Mouse (Mus musculus): ENCODE measurements at regions not wholly inside any gene's neighbourhood (a gene's known extent, or its start where the extent isn't known, plus 50 kb on each side); places are given as distances from the start of the nearest gene placed in this dataset.

DNA sequence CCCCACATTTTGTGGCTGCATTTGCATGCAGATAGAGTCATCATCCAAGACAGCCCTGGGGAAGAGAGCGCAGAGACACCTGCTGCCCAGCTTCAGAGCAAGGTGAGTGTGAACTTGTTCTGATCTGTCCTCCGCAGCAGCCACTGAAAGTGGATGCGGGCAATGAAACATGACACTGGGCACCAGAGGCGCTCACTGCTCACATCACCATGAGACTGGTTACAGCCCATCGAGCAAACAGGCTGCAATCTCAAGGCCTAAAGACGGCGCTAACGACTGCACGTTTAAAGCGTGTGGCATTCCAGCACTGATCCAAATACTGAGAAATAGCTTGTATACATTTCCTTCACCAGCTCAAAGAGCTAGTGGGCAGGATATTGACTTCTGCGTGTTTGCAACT, 65.8 kb downstream of the Barhl2 start:
- no peak for DNase-seq

DNA sequence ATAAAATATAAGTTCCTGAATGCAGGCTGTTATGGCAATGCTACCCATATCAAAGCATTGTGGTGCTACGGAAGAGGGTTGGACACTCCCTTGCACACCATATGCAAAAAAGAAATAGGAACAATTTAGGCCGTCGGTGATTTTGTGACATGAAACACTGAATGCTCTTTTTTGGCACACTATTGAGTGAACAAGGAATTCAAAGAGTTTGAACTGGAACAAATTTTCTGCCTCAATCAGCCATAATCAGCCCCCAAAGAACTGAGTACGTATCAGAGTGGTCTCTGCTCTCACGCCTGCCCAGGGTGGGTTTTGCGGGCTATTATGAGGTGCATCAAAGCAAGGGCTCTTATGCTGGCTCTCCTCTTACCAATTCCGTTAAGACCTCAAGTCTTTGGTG, 71.3 kb downstream of the Barhl2 start:
- no peak for DNase-seq

DNA sequence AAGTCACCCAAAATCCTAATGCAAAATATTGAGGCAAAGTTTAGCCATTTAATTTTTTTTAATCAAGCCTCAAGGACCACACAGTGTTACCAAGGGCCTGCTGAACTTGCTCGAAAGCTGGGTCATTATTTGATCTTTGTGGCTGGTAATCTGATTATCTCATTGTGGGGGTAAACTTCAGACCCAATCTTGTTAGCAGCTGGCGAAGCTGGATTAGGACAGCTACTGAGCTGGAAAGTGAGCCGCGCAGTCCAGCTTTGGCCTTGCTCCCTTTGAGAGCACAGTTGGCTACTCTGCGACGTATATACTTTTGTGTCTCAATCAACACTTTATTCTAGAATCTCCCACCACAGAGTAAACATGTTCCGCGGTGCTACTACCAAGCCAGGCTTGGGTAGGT, 72.1 kb downstream of the Barhl2 start:
- DNase-seq = no peak

DNA sequence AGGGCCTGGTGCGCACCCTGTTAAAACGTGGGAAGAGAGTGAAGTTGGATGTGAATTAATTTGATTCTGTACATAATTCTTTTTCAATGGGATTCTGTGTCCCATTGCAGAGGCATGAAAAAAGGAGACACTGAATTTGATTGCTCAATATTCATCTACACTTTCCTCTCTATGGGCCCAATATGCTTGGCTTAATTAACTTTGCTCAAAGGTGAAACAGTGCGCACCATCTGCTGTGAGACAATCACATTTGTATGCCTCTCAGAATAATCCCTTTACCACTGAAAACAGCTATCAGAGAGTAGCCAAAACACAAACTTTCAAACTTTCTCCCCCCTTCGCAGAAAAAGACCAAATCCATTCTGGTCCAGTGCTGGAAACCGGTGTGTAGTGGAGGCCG, 72.7 kb downstream of the Barhl2 start:
- no peak for DNase-seq

DNA sequence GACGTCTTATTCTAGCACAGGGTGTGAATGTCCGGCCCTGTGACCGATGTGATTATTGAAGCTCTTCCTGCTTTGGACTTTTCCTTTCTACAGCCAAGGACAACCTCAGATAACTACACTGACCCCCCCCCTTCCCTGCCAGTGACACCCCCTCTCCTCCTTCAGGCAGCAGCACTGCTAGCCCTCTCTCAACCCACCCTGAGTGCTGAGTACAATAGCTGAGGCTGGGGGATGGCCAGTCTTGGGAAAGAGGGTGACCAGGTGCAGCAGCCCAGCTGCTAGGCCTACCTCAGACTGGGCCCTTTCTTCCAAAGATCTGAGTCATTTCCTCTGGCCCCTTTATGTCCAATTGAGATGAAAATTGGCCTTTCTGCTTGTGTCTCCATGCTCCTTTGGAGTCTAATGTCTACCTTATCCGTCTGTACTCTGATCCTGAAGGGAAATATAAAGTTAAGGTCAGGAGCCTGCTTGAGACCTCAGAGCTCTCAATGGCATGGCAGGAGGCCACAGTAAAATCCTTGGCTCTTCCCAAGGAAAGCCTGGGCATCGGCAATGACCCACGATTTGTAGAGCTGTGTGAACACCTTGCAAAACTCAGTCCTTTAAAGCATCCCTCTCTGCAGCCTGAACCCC, 73.7 kb downstream of the Barhl2 start:
- no peak for DNase-seq

DNA sequence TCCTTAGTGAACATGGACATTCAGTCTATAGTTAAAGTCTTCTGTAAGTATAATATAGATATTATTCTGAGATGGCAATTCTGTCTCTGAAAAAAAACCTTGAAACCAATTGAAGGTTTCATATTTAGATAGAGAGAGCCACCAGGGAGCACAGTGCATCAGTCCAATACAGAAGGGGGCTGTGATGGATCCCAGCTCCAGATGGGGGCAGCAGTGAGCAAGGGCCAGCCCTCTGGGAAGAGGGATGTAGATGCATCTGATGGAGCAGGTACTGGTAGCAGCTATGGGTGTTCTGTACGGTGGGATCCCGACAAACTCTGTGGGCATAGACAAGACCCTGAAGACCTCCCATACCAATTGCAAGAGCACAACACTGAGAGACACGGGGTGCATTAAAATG, 76.0 kb downstream of the Barhl2 start:
- DNase-seq = peak; percentile 62

DNA sequence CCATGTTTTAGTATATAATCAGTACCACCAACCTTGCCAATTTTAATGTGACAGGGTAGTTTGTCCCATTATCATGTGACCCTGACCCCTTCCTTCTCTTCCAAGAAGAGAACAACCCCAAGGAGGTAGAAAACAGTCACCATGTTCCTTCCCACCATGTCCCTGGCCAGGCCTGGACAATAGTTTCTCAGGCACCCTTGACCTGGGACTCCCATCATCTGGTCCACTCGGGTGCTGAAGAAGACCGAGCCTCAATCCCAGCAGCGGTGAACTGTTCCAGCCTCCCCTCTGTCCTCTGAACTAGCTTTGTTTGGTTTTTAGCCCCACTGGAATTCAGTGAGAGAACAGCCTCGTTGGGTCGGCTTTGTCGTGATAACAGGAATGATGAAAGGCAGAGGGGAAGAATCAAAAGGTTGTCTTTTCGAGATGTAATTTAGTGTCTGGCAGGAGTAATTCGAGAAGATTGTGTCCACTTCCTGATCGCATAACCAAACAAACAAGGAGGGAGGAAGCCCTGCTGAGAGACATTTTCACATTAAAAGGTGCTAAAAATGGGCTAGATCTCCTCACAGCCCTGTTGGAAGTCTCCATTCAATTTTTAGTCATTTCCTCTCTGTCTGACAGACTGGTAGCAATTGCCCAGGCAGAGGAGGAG, 77.2 kb downstream of the Barhl2 start:
- DNase-seq = no peak

DNA sequence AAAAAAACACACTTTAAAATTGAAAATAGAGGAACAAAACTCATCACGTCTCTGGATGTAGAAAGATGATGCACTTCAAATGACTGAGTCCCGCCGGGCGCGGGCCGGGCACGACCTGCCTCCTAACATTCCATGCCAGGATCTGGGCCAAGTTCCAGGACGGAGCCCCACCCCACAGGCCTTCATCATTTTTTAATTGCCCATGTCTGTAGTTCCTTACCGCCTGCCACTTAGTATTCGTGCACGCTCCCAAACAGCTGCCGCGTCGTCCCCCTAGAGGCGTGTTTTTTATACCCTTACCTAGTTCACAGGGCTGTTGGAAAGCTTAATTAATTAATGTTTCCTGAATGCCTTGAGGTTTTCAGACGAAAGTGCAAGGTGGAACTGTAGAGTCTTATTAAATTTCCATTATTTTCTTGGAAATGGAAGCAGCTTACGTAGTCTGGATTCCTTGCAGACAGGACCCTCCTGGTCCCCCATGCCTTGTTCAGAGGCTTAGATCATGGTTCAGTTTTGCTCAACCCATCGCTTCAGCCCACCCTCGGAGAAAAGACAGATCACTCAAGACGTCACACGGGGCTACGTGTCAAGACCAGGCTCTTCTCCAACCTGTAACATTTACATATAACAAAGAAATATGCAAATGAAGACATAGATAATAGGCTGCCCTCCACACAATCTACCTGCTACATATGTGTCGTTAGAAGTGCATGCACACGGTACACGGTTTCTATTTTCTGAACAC, 81.0 kb downstream of the Barhl2 start:
- DNase-seq = no peak

DNA sequence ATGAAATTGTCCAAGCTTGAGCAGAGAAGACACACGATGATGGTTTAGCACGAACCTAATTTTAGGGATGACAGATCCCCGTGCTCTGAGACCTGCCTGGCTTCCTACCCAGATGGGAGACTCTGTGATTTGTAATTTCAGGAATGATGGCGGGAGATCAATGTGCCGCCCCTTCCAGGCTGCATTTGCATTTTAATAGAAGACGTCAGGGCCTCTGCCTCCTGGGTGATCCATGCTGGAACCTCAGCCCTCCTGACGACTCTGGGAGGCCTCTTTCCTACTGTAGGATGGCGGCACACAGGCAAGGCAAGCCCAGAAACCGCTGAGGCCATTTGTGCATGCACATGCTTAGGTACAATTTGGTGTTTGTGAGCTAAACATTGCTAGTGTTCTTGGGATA, 90.1 kb downstream of the Barhl2 start:
- no peak for DNase-seq

DNA sequence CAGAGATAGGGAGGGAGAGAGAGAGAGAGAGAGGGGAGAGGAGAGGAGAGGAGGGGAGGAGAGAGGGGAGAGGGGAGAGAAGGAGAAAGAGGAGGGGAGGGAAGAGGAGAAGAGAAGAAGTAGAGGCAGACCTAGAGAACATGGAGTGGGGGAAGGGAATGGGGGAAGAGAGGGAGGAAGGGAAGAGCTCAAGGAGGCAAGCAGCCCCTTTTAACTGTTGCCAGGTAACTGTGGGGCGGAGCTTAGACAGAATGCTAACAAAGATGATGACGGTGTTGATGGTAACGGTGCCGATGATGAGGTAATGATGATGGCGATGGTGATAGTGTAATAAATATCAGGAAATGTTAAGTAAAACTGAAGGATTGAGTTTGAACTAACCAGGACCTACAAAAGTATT, 90.7 kb downstream of the Barhl2 start:
- no peak for DNase-seq

DNA sequence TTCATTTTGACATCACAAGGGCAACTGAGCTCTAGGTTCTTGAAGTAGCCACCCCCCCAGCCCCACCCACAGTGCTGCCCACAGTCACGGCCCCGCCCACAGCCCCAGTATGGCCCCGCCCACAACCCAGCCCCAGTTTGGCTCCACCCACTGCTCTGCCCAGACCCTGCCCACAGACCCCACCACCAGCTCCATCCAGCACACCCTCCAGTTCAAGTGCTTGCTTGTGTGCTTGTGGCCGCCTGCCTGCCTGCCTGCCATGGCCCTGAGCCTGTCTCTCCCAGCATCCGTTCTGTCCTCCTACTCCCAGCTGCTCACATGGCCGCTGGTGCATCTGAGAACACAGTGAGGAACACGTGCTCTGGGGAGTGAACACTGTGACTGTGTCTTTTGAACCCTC, 92.0 kb downstream of the Barhl2 start:
- DNase-seq = no peak

DNA sequence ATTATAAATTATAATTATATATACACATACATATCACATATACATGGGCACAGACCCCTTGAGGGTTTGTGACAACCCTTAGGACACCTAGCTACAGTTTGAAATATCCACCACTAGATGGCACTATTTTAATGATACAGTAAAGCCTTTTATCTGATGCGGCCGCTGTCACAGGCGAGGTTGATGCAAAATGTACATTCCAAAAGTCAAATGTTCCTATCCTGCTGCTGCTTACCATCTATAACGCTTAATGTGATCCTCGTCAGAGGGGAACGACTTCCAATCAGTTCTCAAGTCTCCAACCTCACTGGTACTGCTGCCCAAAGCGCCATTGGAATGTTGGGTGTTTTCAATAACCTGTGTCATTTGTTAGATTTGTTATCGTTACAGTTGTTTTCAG, 92.9 kb downstream of the Barhl2 start:
- peak; percentile 43 for DNase-seq

DNA sequence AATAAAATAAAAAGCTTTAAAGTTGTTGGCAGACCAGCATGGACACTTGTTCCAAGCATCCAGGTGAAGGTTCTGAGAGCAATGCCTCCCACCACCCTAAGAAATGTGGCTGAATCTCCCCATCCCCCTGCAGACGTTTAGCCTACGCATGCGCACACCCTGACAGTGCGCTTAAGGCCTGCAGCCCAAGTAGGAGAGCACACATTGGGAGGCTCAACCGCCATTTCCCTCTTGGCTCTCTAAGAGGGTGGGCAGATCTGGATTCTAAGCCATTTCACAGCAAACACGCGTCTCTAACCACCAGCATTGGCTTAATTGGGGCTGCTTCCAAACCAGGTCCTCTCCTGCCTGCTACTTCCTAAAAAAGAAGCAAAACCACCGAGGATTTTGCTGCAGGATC, 106.6 kb downstream of the Barhl2 start:
- no peak for DNase-seq

DNA sequence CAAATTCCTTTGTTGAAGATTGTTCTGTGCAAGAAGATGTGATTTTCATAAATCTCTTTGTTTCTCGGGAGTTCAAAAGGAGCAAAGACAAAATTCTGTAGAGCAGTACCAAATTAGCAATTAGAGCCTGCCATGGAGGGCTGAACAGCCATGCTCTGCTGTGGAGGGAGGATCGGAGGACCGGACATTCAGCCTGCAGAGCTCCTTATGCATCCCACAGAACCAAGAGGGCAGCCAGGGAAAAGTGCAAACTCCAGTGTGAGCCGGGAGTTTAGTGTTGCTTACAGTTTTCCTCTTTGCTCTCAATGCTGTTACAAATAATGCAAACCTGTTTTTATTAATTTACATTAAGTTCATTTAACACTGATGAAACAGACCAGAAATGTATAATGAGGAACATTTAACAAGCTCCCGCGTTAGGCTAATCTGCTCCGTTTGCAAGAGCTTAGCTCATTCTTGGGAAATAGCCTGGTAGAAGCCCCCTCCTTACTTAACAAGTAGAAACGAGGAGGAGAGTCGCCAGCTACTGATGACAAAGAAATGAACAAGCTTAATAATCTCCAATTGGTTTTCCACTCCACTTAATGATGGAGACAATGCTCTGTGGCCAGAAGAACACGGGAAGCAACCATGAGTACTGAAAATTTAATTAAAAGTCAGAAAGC, 108.0 kb downstream of the Barhl2 start:
- DNase-seq = no peak

DNA sequence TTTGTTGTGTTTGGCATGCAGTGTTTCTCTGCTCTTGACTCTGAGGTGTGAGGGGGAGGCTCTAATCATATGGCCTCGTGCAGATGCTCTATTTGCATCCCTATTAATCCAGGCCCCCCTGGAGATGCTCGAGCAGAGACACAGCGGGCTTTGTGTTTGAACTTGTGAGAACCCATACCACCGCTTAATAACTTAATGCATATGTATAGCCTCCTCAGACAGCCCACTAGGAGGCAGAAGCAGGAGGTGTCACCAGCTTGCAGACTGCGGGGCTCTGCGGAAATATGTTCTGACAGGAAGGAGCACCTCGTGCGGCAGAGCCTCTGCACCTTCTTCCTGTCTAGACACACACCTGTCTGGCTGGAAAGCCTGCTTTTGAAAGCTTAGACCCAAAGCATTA, 113.7 kb downstream of the Barhl2 start:
- DNase-seq = no peak

DNA sequence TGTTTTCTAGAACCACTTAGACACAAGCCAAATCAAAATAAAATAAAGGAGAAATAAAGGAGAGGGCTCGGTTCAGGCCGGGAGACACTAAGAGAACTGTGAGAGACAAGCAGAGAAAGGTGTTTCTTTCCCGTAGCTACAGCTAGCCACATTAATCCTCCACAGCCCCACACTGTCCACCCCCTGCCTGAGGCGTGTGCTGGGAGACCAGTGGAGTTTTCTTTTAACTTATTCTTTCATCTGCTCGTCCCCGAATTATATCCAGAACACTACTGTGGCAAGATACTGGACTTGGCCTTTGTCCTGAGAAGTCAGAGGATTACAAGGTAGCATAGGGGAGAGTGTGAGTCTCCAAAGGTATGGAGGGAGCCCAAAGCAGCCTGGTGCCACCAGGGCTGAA, 114.4 kb downstream of the Barhl2 start:
- no peak for DNase-seq

DNA sequence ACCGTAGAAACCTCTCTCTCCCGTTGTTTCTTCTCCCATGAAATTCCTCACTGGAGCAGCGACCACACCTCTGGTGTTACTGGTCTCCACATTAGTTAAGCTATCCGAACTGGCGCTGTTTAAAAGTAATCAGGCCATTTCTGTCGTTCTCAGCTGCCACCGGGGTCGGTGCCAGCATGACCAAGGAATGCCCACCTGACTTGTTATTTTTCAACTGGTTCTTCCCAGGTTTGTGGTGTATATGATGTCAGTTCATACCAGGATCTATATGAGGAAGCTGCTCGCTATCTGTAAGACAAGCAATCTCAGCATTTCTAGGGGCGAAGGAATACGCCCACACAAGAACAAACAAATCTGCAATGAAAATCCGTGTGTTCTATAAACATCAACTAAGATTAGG, 116.6 kb downstream of the Barhl2 start:
- no peak for DNase-seq

DNA sequence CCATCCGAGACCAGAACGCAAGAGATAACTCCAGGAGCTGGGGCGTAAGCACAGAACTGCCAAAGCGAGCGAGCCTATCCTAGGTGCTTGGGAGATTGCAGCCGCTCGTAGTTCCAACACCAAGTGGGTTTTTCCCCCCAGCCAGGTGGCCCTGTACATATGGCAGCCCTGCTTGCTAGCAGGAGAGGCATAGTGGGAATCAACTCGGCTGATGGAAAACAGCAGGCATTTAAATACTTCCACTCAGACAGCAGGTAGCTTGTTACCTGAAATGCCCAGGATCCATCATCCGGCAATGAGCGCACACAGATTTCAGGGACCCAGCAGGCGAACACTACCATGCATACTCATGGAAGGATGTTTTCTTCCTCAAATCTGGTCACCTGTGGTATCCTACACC, 122.3 kb downstream of the Barhl2 start:
- peak; percentile 92 for DNase-seq

DNA sequence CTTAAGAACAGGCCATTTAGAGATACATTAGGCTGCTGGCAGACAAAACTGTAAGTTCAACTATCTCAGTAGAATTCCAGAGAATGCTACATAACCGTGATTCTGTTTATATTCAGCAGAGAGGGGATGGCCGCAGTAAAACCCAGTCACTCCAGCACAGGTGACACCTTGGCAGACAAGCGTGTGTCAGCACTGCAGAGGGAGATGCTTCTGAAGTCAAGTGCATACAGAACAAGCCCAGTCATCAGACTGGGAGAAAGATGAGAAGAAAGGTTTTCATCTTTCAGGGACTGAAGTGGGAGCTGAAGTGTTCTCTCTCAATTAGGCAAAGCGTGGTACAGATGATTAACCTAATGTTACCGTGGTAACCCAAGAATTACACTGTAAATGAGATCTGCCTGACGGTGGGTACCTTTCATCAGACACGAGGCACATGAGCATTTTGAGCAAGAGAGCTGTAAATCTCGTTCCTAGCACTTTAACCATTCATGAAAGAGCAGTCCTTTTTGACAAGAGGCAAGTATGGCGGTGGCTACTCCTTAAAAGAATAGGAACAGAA, 130.3 kb downstream of the Barhl2 start:
- DNase-seq = no peak

DNA sequence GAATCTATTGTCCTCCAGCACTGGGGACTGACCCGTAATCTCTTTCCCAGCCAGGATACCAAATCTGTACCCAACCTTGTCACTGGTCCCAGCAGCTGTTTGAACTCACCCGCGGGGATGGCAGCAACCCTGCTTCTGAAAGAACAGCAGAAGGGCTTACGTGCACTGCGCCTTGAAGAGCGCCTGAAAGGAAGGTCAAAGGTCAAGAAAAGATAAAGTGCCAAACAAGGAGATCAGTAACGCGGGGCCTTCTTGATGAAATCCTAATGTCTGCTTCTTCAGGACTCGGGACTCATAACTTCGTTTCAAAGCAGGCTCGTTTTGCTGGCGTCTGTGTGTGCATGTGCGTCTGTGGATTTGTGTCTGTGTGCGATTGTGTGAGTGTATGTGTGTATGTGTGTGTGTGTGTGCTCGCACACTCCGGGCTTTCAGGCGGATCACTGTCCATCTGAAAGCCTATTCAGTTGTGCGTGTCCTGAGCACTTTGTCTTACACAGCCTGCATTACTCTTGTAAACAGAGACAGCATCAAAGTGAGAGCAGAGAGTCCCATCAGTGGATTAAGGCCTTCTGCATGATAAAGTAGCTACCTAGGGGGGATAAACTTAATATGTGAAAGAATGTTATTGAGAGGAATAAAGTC, 135.3 kb downstream of the Barhl2 start:
- DNase-seq = no peak

DNA sequence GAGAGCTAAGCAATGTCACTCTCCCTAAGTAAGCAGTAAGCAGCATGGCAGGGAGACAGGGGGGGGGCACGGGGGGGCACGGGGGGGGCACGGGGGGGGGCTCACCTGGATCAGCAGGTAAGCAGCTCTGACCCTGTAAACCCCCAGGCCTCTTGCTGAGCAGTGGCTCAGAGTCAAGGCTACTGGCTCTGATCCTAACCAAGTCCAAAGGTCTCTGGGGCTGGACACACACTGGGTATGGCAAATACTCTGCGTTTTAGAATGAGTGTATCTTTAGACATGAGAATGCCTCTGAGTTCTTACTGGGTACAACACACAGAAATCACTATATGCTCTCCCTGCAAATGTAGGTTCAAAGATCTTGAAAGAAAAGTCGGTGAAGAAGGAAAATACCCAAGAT, 136.5 kb downstream of the Barhl2 start:
- DNase-seq = no peak

DNA sequence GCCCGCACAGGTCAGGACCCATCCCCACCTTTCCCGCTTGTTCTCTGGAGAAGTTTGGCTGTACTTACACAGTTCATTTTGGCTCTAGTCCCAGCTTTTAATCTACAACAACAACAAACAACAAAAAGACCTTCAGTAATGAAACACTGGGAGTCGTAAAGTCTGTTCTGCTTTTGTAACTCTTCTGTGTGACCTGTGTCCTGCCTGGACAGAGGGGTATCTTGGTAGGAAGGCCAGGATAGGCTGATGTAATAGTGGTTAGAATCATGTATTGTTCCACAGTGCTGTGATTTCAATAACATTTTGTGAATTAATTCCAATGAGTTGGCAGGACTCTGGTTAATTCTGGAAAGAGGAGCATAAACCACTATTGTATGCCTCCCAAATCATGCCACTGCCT, 136.9 kb downstream of the Barhl2 start:
- no peak for DNase-seq

DNA sequence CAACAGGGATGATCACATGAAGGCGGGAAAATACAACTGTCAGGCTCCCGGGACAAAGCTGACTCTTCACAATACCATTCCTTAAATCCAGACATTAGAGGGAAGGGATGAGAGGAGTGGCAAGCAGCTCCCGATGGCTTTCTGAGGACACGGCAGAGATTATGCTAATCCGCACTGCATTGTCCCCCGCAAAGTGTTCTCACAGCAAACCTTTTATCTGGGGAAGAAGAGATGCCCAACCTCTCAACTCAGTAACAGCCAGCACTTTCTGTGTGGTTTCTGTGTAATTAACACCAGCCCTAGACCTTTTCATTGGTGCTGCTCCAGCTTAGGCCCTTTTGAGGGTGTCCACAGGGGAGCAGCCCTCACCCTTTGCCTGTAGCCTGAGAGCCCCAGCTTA, 137.9 kb downstream of the Barhl2 start:
- no peak for DNase-seq
